Comparison of ENCODE assay signal across 25 mouse cellular contexts in the genomic region with DNA sequence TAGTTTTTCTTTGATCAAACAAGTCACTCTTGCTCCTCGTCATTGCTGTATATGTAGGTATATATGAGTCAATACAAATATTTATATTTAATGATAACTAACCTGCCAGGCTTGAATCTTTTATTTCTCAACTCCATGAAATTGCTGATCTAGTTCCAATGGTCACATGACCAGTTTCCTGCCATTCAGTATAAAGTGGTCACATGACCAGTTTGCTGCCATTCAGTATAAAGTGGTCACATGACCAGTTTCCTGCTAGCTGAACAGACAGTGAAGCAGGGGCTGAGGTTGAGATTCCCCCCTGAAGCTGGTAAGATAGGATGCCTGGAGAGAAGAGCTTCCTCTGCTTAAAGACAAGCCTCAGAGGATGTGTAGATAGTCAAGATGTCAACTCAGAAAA.
"Had no signal": no experiment of that assay in that cellular context is flagged by ENCODE, and none has a peak within 500 bp of the region (broad histone marks: within the 10 kb centered on the region; RNA-seq: fewer than 3 reads in every experiment).

No protein-coding gene starts in this region.

- H3K9me3 ChIP-seq: heart, embryonic 10.5 days; heart, embryonic 12.5 days; hindbrain, embryonic 13.5 days; hindbrain, embryonic 15.5 days; kidney, embryonic 15.5 days; limb, embryonic 13.5 days; limb, embryonic 15.5 days; liver, embryonic 12.5 days had no signal

- ATAC-seq: intestine, embryonic 16.5 days; liver, embryonic 12.5 days had no signal

- DNase-seq: gastrocnemius, adult 2 months; gastrocnemius, postnatal 10 days; gastrocnemius, postnatal 25 days; heart, adult 2 months; heart, postnatal 14 days; heart, postnatal 4 days; kidney, adult 11 months; kidney, adult 2 months; kidney, adult 9 months; kidney, postnatal 14 days; kidney, postnatal 36 days; layer of hippocampus, adult 9-11 months; layer of hippocampus, postnatal 36 days; lung, adult 18-20 months had no signal

- H3K27ac ChIP-seq: gastrocnemius, adult 2 months; heart, adult 2 months; heart, embryonic 10.5 days; hindbrain, embryonic 13.5 days; hindbrain, embryonic 15.5 days; kidney, embryonic 15.5 days; kidney, postnatal 0 days; limb, embryonic 13.5 days; limb, embryonic 15.5 days; liver, embryonic 12.5 days; liver, embryonic 14.5 days had no signal

- H3K9ac ChIP-seq: heart, embryonic 12.5 days; hindbrain, embryonic 13.5 days; hindbrain, embryonic 15.5 days; kidney, embryonic 15.5 days; limb, embryonic 13.5 days; limb, embryonic 15.5 days; liver, embryonic 12.5 days; liver, embryonic 14.5 days had no signal

- H3K36me3 ChIP-seq: heart, embryonic 10.5 days; heart, embryonic 12.5 days; hindbrain, embryonic 13.5 days; hindbrain, embryonic 15.5 days; kidney, embryonic 15.5 days; limb, embryonic 13.5 days; limb, embryonic 15.5 days; liver, embryonic 12.5 days had no signal

- H3K4me1 ChIP-seq: heart, embryonic 10.5 days; heart, embryonic 12.5 days; hindbrain, embryonic 13.5 days; hindbrain, embryonic 15.5 days; kidney, embryonic 15.5 days; limb, embryonic 13.5 days; limb, embryonic 15.5 days; liver, embryonic 12.5 days had no signal

- H3K27me3 ChIP-seq: heart, embryonic 12.5 days; hindbrain, embryonic 15.5 days; kidney, embryonic 15.5 days; limb, embryonic 15.5 days; liver, embryonic 12.5 days had no signal

- H3K4me2 ChIP-seq: heart, embryonic 12.5 days; hindbrain, embryonic 13.5 days; hindbrain, embryonic 15.5 days; kidney, embryonic 15.5 days; limb, embryonic 13.5 days; limb, embryonic 15.5 days; liver, embryonic 12.5 days had no signal

- H3K4me3 ChIP-seq: gastrocnemius, adult 2 months; heart, adult 2 months; heart, embryonic 10.5 days; heart, embryonic 12.5 days; hindbrain, embryonic 13.5 days; hindbrain, embryonic 15.5 days; kidney, embryonic 15.5 days; limb, embryonic 13.5 days; limb, embryonic 15.5 days; liver, embryonic 12.5 days had no signal
